Mouse (Mus musculus): ENCODE data around the gene Homer3.

Homer3 gene

DNA sequence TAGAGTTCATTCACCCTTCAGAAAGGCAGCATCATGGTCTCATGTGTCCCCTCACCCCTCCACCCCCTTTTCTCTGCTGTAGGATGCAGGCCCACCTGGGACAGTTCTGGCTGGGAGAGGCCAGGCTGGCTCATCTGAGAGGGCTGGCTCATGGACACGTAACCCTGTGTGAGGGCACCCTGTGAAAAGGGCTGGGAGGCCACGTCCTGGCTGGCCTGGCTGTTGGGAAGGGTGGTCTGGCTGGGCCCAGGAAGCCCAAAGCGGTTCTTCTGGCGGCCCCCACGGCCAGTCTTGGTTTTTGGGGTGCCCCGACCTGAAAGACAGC, 50.2 kb downstream of the Homer3 start:
- DNase-seq (ENCODE audit: low spot score in 2 of 2), result no peak

DNA sequence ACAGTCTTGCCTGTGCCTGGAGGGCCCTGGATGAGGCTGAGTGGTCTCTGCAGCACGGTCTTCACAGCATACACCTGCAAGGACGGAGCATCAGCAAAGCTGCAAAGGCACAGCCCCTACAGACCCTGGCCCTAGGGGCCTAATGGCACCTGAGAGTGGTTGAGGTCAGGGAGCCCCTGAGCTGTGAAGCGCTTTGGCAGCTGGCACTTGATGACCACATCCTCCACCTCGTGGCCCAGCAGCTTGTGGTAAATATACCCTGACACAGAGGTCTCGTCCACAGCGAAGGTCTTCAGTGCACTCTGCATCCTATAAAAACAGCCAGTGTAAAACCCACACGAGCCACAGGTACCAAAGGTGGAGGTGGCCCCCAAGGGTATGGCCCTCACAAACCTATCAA, 56.3 kb downstream of the Homer3 start:
- DNase-seq (ENCODE audit: low spot score in 2 of 2), result no peak

GRCm38 (mm10) chr8:70340659-70341058, 58.0 kb downstream of the Homer3 start:
- no peak for DNase-seq (ENCODE audit: low spot score in 2 of 2)

DNA sequence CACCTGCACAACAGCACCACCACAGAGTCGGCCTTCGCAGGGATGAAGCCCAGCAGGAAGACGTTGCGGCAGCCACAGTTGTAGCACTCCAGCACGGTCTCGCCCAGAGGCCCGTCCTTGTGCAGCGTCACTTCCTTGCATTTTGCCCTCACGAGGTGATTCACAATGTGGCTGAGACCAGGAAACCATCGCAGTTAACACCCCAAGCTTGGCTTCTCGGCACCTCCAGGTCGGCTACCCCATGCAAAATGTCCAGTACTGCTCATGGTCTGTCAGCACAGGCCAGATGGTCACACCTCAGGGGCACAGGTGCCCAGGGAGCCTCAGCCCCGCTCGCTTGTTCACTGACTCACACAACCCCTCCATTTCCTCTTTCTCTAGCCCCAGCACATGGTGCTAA, 59.4 kb downstream of the Homer3 start:
- DNase-seq (ENCODE audit: low spot score in 2 of 2), result no peak

DNA sequence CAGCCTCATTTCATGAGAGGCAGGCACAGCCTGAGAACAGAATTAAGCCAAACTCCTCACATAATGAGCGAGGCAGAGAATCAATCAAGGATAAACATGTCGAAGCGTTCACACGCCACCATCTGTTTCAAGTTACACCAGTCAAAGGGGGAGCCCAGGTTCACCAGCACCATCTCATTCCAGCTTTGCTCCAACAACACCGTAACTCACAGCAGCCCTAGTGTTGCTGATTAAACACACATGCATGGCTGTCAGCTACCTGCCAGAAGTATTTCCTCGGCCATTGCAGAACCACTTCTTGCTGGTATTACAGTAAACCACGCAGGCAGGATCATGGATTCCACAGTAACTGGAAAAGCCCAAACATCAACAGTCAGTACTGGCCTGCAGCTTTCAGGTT, 60.4 kb downstream of the Homer3 start:
- no peak for DNase-seq (ENCODE audit: low spot score in 2 of 2)

- DNase-seq (ENCODE audit: low spot score in 2 of 2), result peak in 1 of 2 experiments; percentile 63
Measured at GRCm38 (mm10) chr8:70343696-70344095, 61.1 kb downstream of the Homer3 start.
